Mouse (Mus musculus): ENCODE results near the gene Trex2. TPM values are rescaled to one million over a fixed set of nuclear protein-coding genes. Genes with fewer than 3 reads are reported as not detected.
A peak's percentile ranks its signal among the peaks of the same experiment; 100 is the strongest.

Gene Trex2
- not detected in 2 replicates for polyA plus RNA-seq (2015; fragmentation: Nextera tagmentation; extraction: Ambion mirVana)

GRCm38 (mm10) chrX:73435252-73435651, at the start of gene Trex2:
Gene Trex2, minus strand, starts transcription at chrX:73435344.
- no peaks in the 10 kb centered on the region for H3K9me3 ChIP-seq
- H3K4me2 ChIP-seq: no peak within 1 kb of the TSS
- peaks cover 10% of the 10 kb centered on the region; the same call in 1 of the 2 replicates for H3K4me1 ChIP-seq
- H3K36me3 ChIP-seq: peaks cover 12% of the 10 kb centered on the region
- WGBS: 68% methylated on average over 11 of the region's 11 CpGs
- no peak within 1 kb of the TSS for H3K9ac ChIP-seq
- ATAC-seq (ENCODE audit: extremely low read depth, insufficient number of reproducible peaks, low FRiP score, low TSS enrichment): no peak
- H3K27ac ChIP-seq (replicated peaks): no peak within 1 kb of the TSS
- H3K27me3 ChIP-seq (replicated peaks): 0 out of 2 replicates have a peak, but pooled peaks cover 7% of the 10 kb centered on the region
- no peak within 1 kb of the TSS for H3K4me3 ChIP-seq

GRCm38 (mm10) chrX:73484870-73485269, 49.7 kb upstream of the Trex2 start:
- Histone ChIP-seq H3K36me3 (no peaks in the 10 kb centered on the region), H3K27me3 (replicated peaks) (peaks cover 39% of the 10 kb centered on the region), H3K9me3 (no peaks in the 10 kb centered on the region), H3K4me1 (peaks cover 11% of the 10 kb centered on the region), H3K4me3 (peak overlapping the region; percentile 51), H3K4me2 (peak overlapping the region; percentile 65), H3K27ac (replicated peaks) (no peak overlapping the region), H3K9ac (peak overlapping the region; percentile 76)
- no peak for ATAC-seq (ENCODE audit: extremely low read depth, insufficient number of reproducible peaks, low FRiP score, low TSS enrichment)
- WGBS: 69% methylated on average over 4 of the region's 4 CpGs

GRCm38 (mm10) chrX:73484076-73484475, 48.9 kb upstream of the Trex2 start:
- Histone ChIP-seq H3K4me1 (peaks cover 12% of the 10 kb centered on the region), H3K9me3 (no peaks in the 10 kb centered on the region), H3K9ac (peak overlapping the region; percentile 76), H3K4me3 (peak overlapping the region; percentile 51), H3K4me2 (peak overlapping the region; percentile 65), H3K27me3 (replicated peaks) (peaks cover 39% of the 10 kb centered on the region), H3K27ac (replicated peaks) (peak overlapping the region; percentile 76), H3K36me3 (no peaks in the 10 kb centered on the region)
- ATAC-seq (ENCODE audit: extremely low read depth, insufficient number of reproducible peaks, low FRiP score, low TSS enrichment): no peak
- 55% methylated on average over 1 of the region's 1 CpGs for WGBS

- no peaks in the 10 kb centered on the region for H3K9me3 ChIP-seq
- no peak for ATAC-seq (ENCODE audit: extremely low read depth, insufficient number of reproducible peaks, low FRiP score, low TSS enrichment)
- H3K4me2 ChIP-seq: peak within 1 kb of the TSS; percentile 65
- peak within 1 kb of the TSS; percentile 76 for H3K9ac ChIP-seq
- no peaks in the 10 kb centered on the region for H3K36me3 ChIP-seq
- 26% methylated on average over 12 of the region's 14 CpGs for WGBS
- H3K4me3 ChIP-seq: peak within 1 kb of the TSS; percentile 51
- H3K4me1 ChIP-seq: peaks cover 12% of the 10 kb centered on the region
- H3K27ac ChIP-seq (replicated peaks): peak within 1 kb of the TSS; percentile 76
- peaks cover 41% of the 10 kb centered on the region for H3K27me3 ChIP-seq (replicated peaks)
Observed at GRCm38 (mm10) chrX:73483484-73483810, 48.3 kb upstream of the Trex2 start, which contains the start of gene Bgn. Gene Bgn, plus strand, starts transcription at chrX:73483602.

GRCm38 (mm10) chrX:73482643-73483483, 47.7 kb upstream of the Trex2 start:
- Histone ChIP-seq H3K36me3 (no peaks in the 10 kb centered on the region), H3K4me1 (peaks cover 12% of the 10 kb centered on the region), H3K4me2 (peak overlapping the region; percentile 65), H3K27ac (replicated peaks) (peak overlapping the region; percentile 76), H3K4me3 (peak overlapping the region; percentile 51), H3K9me3 (no peaks in the 10 kb centered on the region), H3K9ac (peak overlapping the region; percentile 76), H3K27me3 (replicated peaks) (peaks cover 45% of the 10 kb centered on the region)
- 20% methylated on average over 4 of the region's 4 CpGs for WGBS
- no peak for ATAC-seq (ENCODE audit: extremely low read depth, insufficient number of reproducible peaks, low FRiP score, low TSS enrichment)

GRCm38 (mm10) chrX:73480334-73480733, 45.2 kb upstream of the Trex2 start:
- H3K9ac ChIP-seq: no peak overlapping the region
- ATAC-seq (ENCODE audit: extremely low read depth, insufficient number of reproducible peaks, low FRiP score, low TSS enrichment): no peak
- peaks cover 38% of the 10 kb centered on the region for H3K27me3 ChIP-seq (replicated peaks)
- no peak overlapping the region for H3K4me3 ChIP-seq
- H3K36me3 ChIP-seq: no peaks in the 10 kb centered on the region
- peak overlapping the region; percentile 65 for H3K27ac ChIP-seq (replicated peaks)
- peaks cover 15% of the 10 kb centered on the region for H3K4me1 ChIP-seq
- H3K9me3 ChIP-seq: no peaks in the 10 kb centered on the region
- no peak overlapping the region for H3K4me2 ChIP-seq
- 24% methylated on average over 2 of the region's 2 CpGs for WGBS

- peaks cover 42% of the 10 kb centered on the region for H3K27me3 ChIP-seq (replicated peaks)
- H3K4me1 ChIP-seq: peaks cover 22% of the 10 kb centered on the region
- peak overlapping the region; percentile 65 for H3K27ac ChIP-seq (replicated peaks)
- no peaks in the 10 kb centered on the region for H3K36me3 ChIP-seq
- no peak overlapping the region for H3K4me2 ChIP-seq
- no peak overlapping the region for H3K9ac ChIP-seq
- no peak overlapping the region for H3K4me3 ChIP-seq
- no peaks in the 10 kb centered on the region for H3K9me3 ChIP-seq
- ATAC-seq (ENCODE audit: extremely low read depth, insufficient number of reproducible peaks, low FRiP score, low TSS enrichment): no peak
Observed at GRCm38 (mm10) chrX:73479656-73480055, 44.5 kb upstream of the Trex2 start.

- Histone ChIP-seq H3K4me2 (no peak overlapping the region), H3K27me3 (replicated peaks) (peaks cover 30% of the 10 kb centered on the region), H3K4me1 (peaks cover 27% of the 10 kb centered on the region), H3K4me3 (no peak overlapping the region), H3K9ac (no peak overlapping the region), H3K27ac (replicated peaks) (peak overlapping the region; percentile 82; the same call in 1 of the 2 replicates), H3K9me3 (no peaks in the 10 kb centered on the region), H3K36me3 (no peaks in the 10 kb centered on the region)
- no peak for ATAC-seq (ENCODE audit: extremely low read depth, insufficient number of reproducible peaks, low FRiP score, low TSS enrichment)
- 64% methylated on average over 2 of the region's 2 CpGs for WGBS
Observed at GRCm38 (mm10) chrX:73477500-73477899, 42.4 kb upstream of the Trex2 start.

GRCm38 (mm10) chrX:73476621-73477020, 41.5 kb upstream of the Trex2 start:
- Histone ChIP-seq H3K27ac (replicated peaks) (peak overlapping the region; percentile 82), H3K4me2 (no peak overlapping the region), H3K9me3 (no peaks in the 10 kb centered on the region), H3K4me1 (peaks cover 27% of the 10 kb centered on the region), H3K36me3 (no peaks in the 10 kb centered on the region), H3K4me3 (no peak overlapping the region), H3K9ac (no peak overlapping the region), H3K27me3 (replicated peaks) (peaks cover 34% of the 10 kb centered on the region)
- WGBS: 56% methylated on average over 2 of the region's 2 CpGs
- ATAC-seq (ENCODE audit: extremely low read depth, insufficient number of reproducible peaks, low FRiP score, low TSS enrichment): peak; percentile 61; the same call in 1 of the 2 replicates

- ATAC-seq (ENCODE audit: extremely low read depth, insufficient number of reproducible peaks, low FRiP score, low TSS enrichment): no peak
- WGBS: 64% methylated on average over 1 of the region's 1 CpGs
Observed at GRCm38 (mm10) chrX:73475658-73476256, 40.6 kb upstream of the Trex2 start.

GRCm38 (mm10) chrX:73474340-73475165, 39.4 kb upstream of the Trex2 start:
- H3K4me2 ChIP-seq: 0 out of 2 replicates have a peak overlapping the region, but pooled peaks have one; percentile 4
- H3K4me3 ChIP-seq: no peak overlapping the region
- no peaks in the 10 kb centered on the region for H3K36me3 ChIP-seq
- H3K27me3 ChIP-seq (replicated peaks): peaks cover 34% of the 10 kb centered on the region
- peaks cover 22% of the 10 kb centered on the region for H3K4me1 ChIP-seq
- no peak for ATAC-seq (ENCODE audit: extremely low read depth, insufficient number of reproducible peaks, low FRiP score, low TSS enrichment)
- H3K9me3 ChIP-seq: no peaks in the 10 kb centered on the region
- WGBS: 28% methylated on average over 12 of the region's 12 CpGs
- peak overlapping the region; percentile 82 for H3K27ac ChIP-seq (replicated peaks)
- H3K9ac ChIP-seq: peak overlapping the region; percentile 33; the same call in 1 of the 2 replicates

More at GRCm38 (mm10) chrX:73475658-73476256, 40.6 kb upstream of the Trex2 start:
- Histone ChIP-seq H3K9me3 (no peaks in the 10 kb centered on the region), H3K27ac (replicated peaks) (peak overlapping the region; percentile 82), H3K4me1 (peaks cover 27% of the 10 kb centered on the region), H3K9ac (no peak overlapping the region), H3K4me3 (no peak overlapping the region), H3K4me2 (no peak overlapping the region), H3K36me3 (no peaks in the 10 kb centered on the region), H3K27me3 (replicated peaks) (peaks cover 34% of the 10 kb centered on the region)
